Mouse (Mus musculus) bone marrow, adult 2 months (tissue): Measurements from ENCODE around the gene Znhit3.

ENCODE experiments used
- CTCF ChIP-seq: fragments of 200-500 bp; IDR thresholded peaks from 2 replicates; pipeline ENCODE4 v1.5.1; 2011; ENCODE audit warnings: low read length, control low read depth; ENCODE audit not compliant: control insufficient read depth, insufficient read depth
- POLR2A ChIP-seq: fragments of 200-500 bp; IDR thresholded peaks from 2 replicates; pipeline ENCODE4 v1.6.1; 2011; ENCODE audit warnings: low read depth, mild to moderate bottlenecking, control low read depth, low read length, borderline replicate concordance; ENCODE audit not compliant: control insufficient read depth

GRCm38 (mm10) chr11:84869537-84870232 is 46.5 kb downstream of the Znhit3 start:
- TF ChIP-seq CTCF (no peak), POLR2A (peak; percentile 85)
